Mouse (Mus musculus) ES-E14 (cell line): ENCODE data around the gene Erf. TPM values are rescaled to one million over a fixed set of nuclear protein-coding genes. Genes with fewer than 3 reads are reported as not detected.

Experiments used
- DNase-seq: peaks from one replicate; pipeline ENCODE4 v3.0.0-alpha.2; 2013; ENCODE audit warnings: low read depth, low spot score
- H3K27ac ChIP-seq: 2 replicates; pipeline ENCODE4 v1.5.1; 2012; ENCODE audit warnings: low read depth, mild to moderate bottlenecking, low read length, moderate library complexity, mixed read lengths; ENCODE audit not compliant: poor library complexity, insufficient read depth, severe bottlenecking
- H3K36me3 ChIP-seq: 2 replicates; pipeline ENCODE4 v1.6.1; 2012; ENCODE audit warnings: mild to moderate bottlenecking, low read length, moderate library complexity, mixed read lengths; ENCODE audit not compliant: control insufficient read depth, poor library complexity, insufficient read depth, severe bottlenecking
- H3K4me1 ChIP-seq, 2 experiments: fragments of 150-350 bp in 1 of 2; sonication (generic) in 1 of 2; 2 replicates each; pipeline ENCODE4 v1.6.1; 2012; ENCODE audit warnings: low read length in 2 of 2, mild to moderate bottlenecking in 1 of 2, mixed read lengths in 1 of 2; ENCODE audit not compliant: control insufficient read depth in 2 of 2, insufficient read depth in 2 of 2, poor library complexity in 1 of 2
- H3K4me3 ChIP-seq, 2 experiments: fragments of 150-350 bp in 1 of 2; sonication (generic) in 1 of 2; 2 replicates each; pipeline ENCODE4 v1.5.1; 2012; ENCODE audit warnings: low read length in 2 of 2, low read depth in 1 of 2, mild to moderate bottlenecking in 1 of 2, mixed read lengths in 1 of 2; ENCODE audit not compliant: insufficient read depth in 1 of 2, poor library complexity in 1 of 2, severe bottlenecking in 1 of 2
- H3K9ac ChIP-seq: 2 replicates; pipeline ENCODE4 v1.6.1; 2012; ENCODE audit warnings: low read depth, mild to moderate bottlenecking, low read length, mixed read lengths; ENCODE audit not compliant: poor library complexity, insufficient read depth, severe bottlenecking
- H3K9me3 ChIP-seq: fragments of 150-350 bp; sonication (generic); 2 replicates; pipeline ENCODE4 v1.6.1; 2012; ENCODE audit warnings: low read depth, mild to moderate bottlenecking, low read length; ENCODE audit not compliant: control insufficient read depth, insufficient read depth
- CHD2 ChIP-seq: IDR thresholded peaks from 2 replicates; pipeline ENCODE4 v1.6.1; 2014; ENCODE audit warnings: mild to moderate bottlenecking, low read depth, low read length, inconsistent platforms
- HCFC1 ChIP-seq: IDR thresholded peaks from 2 replicates; pipeline ENCODE4 v1.6.1; 2012; ENCODE audit warnings: low read length, inconsistent platforms, borderline replicate concordance; ENCODE audit not compliant: insufficient read depth
- MAFK ChIP-seq: IDR thresholded peaks from 2 replicates; pipeline ENCODE4 v1.6.1; 2014; ENCODE audit warnings: mild to moderate bottlenecking, low read depth, low read length, inconsistent platforms; ENCODE audit not compliant: insufficient read depth
- ZC3H11A ChIP-seq: IDR thresholded peaks from 2 replicates; pipeline ENCODE4 v1.6.1; 2012; ENCODE audit warnings: low read depth, mild to moderate bottlenecking, inconsistent platforms, low read length, borderline replicate concordance
- ZNF384 ChIP-seq: IDR thresholded peaks from 2 replicates; pipeline ENCODE4 v1.6.1; 2012; ENCODE audit warnings: low read depth, low read length, inconsistent platforms
- in situ Hi-C, 2 experiments: fragments of 600-800 bp; cut with MboI; formaldehyde crosslinking; loops; one replicate each; pipeline ENCODE4 v1.15.1; 2025; ENCODE audit warnings: low sequenced_read_pairs in 2 of 2, inconsistent platforms in 1 of 2; ENCODE audit not compliant: unreplicated experiment in 2 of 2
- total RNA-seq: library from RNA; depleted of rRNA; stranded (reverse); fragments of 300-350 nt; gene quantifications from 2 replicates; pipeline ENCODE4 v1.2.3, GENCODE M21; 2012

The Erf gene
- total RNA-seq, 1 experiment, result 87.1 TPM

- H3K4me3 ChIP-seq, result no peak overlapping the region
- peaks cover 0 to 10% of the 10 kb centered on the region in 2 experiments; a peak in 2 of 4 replicates for H3K4me1 ChIP-seq
- H3K36me3 ChIP-seq, result peaks cover 72% of the 10 kb centered on the region
- no peak overlapping the region for H3K27ac ChIP-seq
- no peaks in the 10 kb centered on the region for H3K9me3 ChIP-seq
- DNase-seq, result no peak
- TF ChIP-seq MAFK (no peak), CHD2 (no peak), HCFC1 (no peak), ZNF384 (no peak), ZC3H11A (no peak)
- H3K9ac ChIP-seq, result no peak overlapping the region
- in situ Hi-C loops, result no loop called here
These were observed 22.8 kb downstream of the Erf start for GRCm38 (mm10) chr7:25227523-25228300.

DNA sequence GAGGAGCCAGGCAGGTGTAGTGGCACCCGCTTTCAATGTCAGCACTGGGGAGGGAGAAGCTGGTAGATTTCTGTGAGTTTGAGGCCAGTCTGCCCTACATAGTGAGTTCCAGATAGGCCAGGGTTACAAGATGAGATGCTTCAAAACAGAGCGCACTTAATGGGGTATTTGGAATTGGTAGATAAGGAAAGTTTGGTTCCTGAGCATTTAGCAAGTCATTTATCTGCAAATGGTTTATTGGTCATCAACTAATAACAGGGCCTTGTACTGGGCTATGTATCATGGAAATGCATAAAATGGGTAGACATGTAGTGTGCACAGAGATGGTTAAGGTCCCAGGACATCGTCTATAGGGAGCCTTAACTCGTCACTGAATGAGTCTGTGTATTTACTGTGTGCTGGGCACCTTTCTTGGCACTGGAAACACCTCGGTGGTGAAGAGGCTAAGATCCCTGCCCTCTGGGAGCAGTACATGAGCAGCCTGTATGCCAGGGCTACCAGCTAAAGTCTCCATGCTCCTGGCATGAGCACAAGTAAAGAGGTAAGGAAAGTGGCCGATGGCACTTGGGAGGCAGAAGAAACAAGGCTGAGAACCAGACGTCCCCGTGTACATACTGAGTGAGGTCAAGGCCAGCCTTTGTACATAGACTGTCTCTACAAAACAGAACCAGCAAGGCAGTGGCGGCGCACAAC, 28.1 kb downstream of the Erf start:
- no peaks in the 10 kb centered on the region for H3K9me3 ChIP-seq
- TF ChIP-seq ZNF384 (no peak), CHD2 (no peak), HCFC1 (no peak), ZC3H11A (no peak), MAFK (no peak)
- in situ Hi-C loops, result no loop called here
- DNase-seq, result no peak
- no peak overlapping the region for H3K27ac ChIP-seq
- peak overlapping the region in 1 of 2 experiments; percentile 83; a peak in 1 of 4 replicates for H3K4me3 ChIP-seq
- peaks cover under 1 to 19% of the 10 kb centered on the region in 2 experiments; a peak in 2 of 4 replicates for H3K4me1 ChIP-seq
- H3K9ac ChIP-seq, result peak overlapping the region; percentile 82; the same call in 1 of the 2 replicates
- peaks cover 34% of the 10 kb centered on the region for H3K36me3 ChIP-seq

GRCm38 (mm10) chr7:25221102-25221883, 29.3 kb downstream of the Erf start, which contains the start of gene Zfp526:
TSS of gene Zfp526 (plus strand) at chr7:25221425.
- TF ChIP-seq CHD2 (peak; percentile 63), HCFC1 (peak; percentile 51; the same call in 1 of the 2 replicates), ZNF384 (no peak), MAFK (no peak), ZC3H11A (no peak)
- Histone ChIP-seq H3K4me1 (peaks cover 2 to 20% of the 10 kb centered on the region in 2 experiments; a peak in 2 of 4 replicates), H3K9ac (peak within 1 kb of the TSS; percentile 82), H3K36me3 (peaks cover 27% of the 10 kb centered on the region), H3K9me3 (no peaks in the 10 kb centered on the region), H3K4me3 (peak within 1 kb of the TSS; percentile 81 to 83), H3K27ac (no peak within 1 kb of the TSS)
- in situ Hi-C loops, result no loop called here
- DNase-seq, result peak; percentile 96

DNA sequence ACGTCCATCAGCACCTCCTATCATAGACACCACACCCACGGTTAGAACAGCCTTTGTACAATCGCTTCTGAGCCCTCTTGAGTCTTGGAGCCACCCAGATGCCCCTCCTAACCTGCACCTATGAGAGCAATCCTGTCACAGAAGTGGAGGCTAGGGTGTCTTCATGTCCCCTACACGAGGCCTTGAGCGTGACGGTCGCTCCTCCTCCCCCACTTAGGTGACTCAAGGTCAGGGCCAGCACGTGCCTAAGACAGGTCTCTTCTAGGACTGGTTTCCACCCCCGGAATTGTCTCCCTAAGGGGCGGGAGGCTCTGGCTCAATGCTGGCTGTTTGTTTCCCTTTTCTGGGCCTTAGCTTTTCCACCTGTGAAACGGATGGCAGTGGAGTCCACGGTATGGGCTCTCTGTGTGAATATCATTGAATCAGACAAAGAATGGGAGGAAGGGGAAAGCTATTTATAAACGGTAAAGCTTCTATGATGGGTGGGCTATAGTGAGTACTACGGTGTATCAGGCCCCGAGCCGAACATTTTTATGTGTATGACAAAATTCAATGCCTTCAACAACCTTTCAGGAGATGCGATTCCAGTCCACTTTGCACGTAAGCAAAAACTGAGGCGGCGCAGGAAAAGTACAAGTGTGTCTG, 30.0 kb downstream of the Erf start, which contains the start of gene Dedd2:
Gene Dedd2, minus strand, starts transcription at position 159 of the 645 bp plus-strand sequence.
- peak within 1 kb of the TSS; percentile 81 to 83 for H3K4me3 ChIP-seq
- TF ChIP-seq HCFC1 (no peak), ZC3H11A (no peak), MAFK (no peak), CHD2 (no peak), ZNF384 (no peak)
- no peak for DNase-seq
- peaks cover 2 to 18% of the 10 kb centered on the region in 2 experiments; a peak in 2 of 4 replicates for H3K4me1 ChIP-seq
- peak within 1 kb of the TSS; percentile 82 for H3K9ac ChIP-seq
- peaks cover 20% of the 10 kb centered on the region for H3K36me3 ChIP-seq
- H3K9me3 ChIP-seq, result no peaks in the 10 kb centered on the region
- in situ Hi-C loops, result no loop called here
- peak within 1 kb of the TSS; percentile 20 for H3K27ac ChIP-seq
